Mouse (Mus musculus): ENCODE data around the gene Apoa5. TPM values are rescaled to one million over a fixed set of nuclear protein-coding genes. Genes with fewer than 3 reads are reported as not detected.

The Apoa5 gene
- not detected for total RNA-seq (2023)

DNA sequence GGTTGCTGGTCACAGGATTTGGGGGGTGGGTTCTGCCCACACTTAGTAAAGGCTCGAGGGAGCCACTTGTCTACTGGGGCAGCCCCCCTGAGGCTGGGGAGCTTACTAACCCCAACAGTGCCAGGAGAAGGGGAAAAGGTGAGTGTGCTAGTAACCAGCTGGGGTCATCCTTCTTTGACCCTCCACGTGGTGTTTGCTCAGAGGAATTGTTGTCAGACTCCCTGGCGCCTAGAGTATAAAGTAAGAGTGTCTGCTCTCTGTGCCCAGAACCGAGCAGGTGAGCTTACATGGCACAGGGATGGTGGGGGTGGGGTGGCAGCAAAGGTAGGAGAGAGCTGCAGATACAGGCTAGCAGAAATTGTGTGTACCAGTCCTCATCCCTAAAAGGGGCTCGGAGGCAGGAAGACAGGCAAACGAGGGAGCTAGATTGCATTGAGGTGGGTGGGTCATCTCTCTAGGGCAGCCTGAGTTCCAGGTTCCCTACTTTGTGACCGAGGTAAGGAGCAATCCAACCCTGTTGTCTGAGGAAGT lies at the start of gene Apoa5:
Apoa5 (plus strand) TSS at position 291 of the 531 bp plus-strand sequence.

DNA sequence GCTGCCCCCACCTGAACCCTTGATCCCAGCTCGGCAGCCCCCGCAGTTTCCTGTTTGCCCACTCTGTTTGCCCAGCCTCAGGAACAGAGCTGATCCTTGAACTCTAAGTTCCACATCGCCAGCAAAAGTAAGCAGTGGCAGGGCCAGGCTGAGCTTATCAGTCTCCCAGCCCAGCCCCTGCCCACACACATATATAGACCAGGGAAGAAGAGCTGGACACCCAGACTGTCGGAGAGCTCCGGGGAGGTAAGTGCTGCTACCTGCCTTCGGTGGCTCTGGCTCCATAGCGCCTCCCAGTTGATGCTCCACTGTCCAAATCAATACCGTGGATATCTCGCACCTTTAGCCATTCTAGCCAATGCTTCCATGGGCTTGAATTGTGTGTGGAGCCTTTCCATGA lies 39.9 kb upstream of the Apoa5 start, which contains the start of gene Apoa1:
Apoa1 (plus strand) TSS at position 90 of the 400 bp plus-strand sequence.

DNA sequence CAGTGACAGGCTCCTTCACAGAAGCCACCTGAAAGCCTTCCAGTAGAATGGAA lies 33.0 kb upstream of the Apoa5 start, which contains the start of gene Apoc3:
Apoc3 (minus strand) TSS at position 41 of the 53 bp plus-strand sequence.

DNA sequence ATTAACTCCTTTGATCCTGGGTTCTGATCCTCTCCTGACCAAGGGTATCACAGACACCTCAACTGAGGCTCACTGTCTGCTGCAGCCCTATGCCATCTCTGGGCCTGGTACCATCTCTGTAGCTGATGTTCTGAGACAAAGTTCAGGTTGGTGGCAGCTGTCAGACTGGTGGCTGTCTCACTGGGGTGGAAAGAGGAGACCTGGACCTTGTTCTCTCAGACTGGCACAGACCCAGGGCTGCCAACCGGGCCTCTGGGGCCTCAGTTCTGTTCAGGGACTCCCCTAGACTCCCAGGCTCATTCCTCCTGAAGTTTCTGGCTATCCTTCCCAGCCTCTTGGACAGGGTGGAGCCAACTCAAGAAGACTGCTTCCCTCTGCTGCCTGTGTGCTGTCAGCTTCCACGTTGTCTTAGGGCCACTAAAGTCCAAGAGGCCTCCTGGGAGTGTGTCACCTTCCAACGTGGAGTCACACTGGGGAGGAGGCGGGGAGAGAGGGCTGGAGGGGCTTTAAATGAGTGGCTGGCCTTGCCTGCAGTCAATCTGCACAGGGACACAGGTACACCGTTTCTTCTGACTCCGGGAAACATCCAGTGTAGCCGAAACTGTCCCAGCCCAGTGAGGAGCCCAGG lies 27.8 kb upstream of the Apoa5 start, which contains the start of gene Apoa4:
Apoa4 (plus strand) TSS at position 171 of the 628 bp plus-strand sequence.

DNA sequence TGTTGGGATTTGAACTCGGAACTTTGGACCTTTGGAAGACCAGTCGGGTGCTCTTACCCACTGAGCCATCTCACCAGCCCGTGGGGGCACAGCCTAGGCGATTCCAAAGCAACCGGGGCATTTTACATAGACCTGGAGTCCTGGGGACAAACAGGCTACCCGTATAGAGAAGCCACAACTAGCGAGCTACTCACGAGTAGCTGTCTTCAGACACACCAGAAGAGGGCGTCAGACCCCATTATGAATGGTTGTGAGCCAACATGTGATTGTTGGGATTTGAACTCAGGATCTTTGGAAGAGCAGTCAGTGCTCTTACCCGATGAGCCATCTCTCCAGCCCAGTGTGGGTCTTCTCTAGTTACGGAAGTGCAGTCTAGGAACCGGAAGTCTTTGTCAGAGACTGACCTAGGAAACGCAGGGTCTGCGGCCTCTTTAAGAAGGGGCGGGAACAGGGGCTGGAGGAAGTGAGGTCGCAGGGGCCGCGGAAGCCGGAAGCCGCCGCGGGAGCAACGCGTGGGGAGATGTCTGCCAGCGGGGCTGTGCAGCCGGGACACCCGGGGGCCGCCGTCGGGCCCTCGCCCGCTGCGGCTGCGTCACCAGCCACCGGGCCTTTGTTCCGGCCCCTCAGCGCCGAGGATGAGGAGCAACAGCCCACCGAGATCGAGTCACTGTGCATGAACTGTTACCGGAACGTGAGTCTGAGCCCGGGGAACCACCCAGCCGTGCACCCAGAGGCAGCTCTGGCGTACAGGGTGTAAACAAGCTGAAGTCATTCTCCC lies 4.4 kb downstream of the Apoa5 start, which contains the start of gene Zpr1:
Zpr1 (plus strand) TSS at position 388 of the 778 bp plus-strand sequence.

DNA sequence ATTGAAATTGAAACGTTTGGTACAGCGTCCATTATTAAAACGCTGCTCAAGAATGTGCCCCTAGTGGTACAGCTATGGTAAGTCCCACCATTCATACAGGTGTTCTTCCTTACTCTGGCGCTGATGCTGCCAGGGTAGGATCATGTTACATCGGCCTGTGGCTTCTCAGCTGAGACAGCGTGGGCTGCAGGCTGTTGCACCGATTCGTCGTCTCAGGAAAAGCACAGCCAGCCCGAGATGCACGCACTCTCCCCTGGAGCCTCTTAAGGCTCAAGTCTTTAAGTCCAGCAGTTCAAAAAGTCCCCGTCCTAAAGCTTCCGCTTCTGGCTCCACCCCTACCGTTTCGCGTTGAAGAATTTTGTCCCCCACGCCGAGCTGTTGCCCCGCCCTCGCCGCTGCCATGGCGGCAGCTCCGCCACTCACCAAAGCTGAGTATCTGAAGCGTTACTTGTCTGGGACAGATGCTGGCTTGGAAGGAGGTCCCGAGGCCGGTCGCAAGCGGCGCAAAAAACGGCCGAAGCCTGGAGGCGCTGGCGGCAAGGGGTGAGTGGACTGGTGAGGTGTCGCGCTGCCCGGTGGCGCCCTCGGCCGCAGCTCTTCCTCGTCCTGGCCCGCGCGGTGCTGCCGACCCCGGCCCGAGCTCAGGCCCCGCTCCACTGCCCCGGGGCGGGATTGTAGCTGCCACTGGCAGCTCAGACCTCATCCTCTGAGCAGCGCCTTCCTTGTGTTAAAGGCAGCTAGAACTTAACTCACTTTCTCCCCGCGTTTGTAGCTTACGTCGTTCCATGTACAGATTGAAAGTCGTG lies 14.4 kb downstream of the Apoa5 start, which contains the start of gene Bud13:
Bud13 (plus strand) TSS at position 378 of the 806 bp plus-strand sequence.

DNA sequence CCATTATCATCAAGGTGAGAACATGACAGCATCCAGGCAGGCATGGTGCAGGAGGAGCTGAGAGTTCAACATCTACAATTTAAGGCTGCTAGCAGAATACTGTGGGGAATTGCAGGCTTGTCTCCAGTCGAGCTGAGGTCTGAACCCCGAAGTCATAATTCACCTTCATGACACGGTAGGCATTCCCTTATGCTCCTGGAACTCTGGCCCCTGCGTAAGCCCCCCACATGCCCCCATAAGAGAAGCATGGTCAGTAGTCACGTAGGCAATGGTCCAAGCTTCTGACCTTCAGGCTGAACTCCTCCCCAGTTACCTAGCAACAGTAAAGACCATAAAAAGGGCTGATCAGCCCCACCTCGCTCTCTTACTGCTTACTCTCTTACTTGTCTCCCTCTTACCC lies 51.5 kb downstream of the Apoa5 start, which contains the start of gene 4931429L15Rik:
4931429L15Rik (minus strand) TSS at position 101 of the 400 bp plus-strand sequence.

Other genes with a start within 250 kb of the Apoa5 start
- not detected for gene Apoa1, start 40.1 kb upstream of the Apoa5 start, total RNA-seq (2023)
- not detected for gene Apoc3, start 33.0 kb upstream of the Apoa5 start, total RNA-seq (2023)
- gene Apoa4, start 27.9 kb upstream of the Apoa5 start, total RNA-seq (2023) = not detected
- gene Zpr1, start 4.4 kb downstream of the Apoa5 start, total RNA-seq (2023) = 103 TPM
- 25.9 TPM for gene Bud13, start 14.4 kb downstream of the Apoa5 start, total RNA-seq (2023)
- not detected for gene 4931429L15Rik, start 51.4 kb downstream of the Apoa5 start, total RNA-seq (2023)

Data from CD4-positive naive resting alpha-beta T cell, adult 76 days (primary cell).